Mouse (Mus musculus) limb, embryonic 14.5 days (tissue): ENCODE results near the gene Shld1. TPM values are rescaled to one million over a fixed set of nuclear protein-coding genes. Genes with fewer than 3 reads are reported as not detected.

Source experiments
- ATAC-seq: fragments of 200-750 bp; cut with Nextera tagmentation; 2 replicates; pipeline ENCODE4 v1.8.0; 2017; ENCODE audit warnings: low read depth, moderate number of reproducible peaks, moderate TSS enrichment; ENCODE audit not compliant: low FRiP score
- DNase-seq: peaks from one replicate; pipeline ENCODE4 v3.0.0-alpha.2; 2015; ENCODE audit warnings: low spot score
- H3K27ac ChIP-seq: fragments of 300-500 bp; sonication (generic); replicated peaks from 2 replicates; pipeline ENCODE4 v1.5.1; 2014; ENCODE audit warnings: low read depth, mild to moderate bottlenecking, low read length, moderate library complexity, mixed read lengths
- H3K27me3 ChIP-seq: fragments of 300-500 bp; sonication (generic); 2 replicates; pipeline ENCODE4 v1.6.1; 2014; ENCODE audit warnings: low read length, mixed read lengths; ENCODE audit not compliant: control insufficient read depth, insufficient read depth
- H3K36me3 ChIP-seq: fragments of 300-500 bp; sonication (generic); 2 replicates; pipeline ENCODE4 v1.6.1; 2014; ENCODE audit warnings: mild to moderate bottlenecking, low read length, moderate library complexity, mixed read lengths; ENCODE audit not compliant: control insufficient read depth, insufficient read depth
- H3K4me1 ChIP-seq: fragments of 300-500 bp; sonication (generic); 2 replicates; pipeline ENCODE4 v1.6.1; 2014; ENCODE audit warnings: antibody characterized with exemption, low read length, mixed read lengths; ENCODE audit not compliant: control insufficient read depth, insufficient read depth
- H3K4me2 ChIP-seq: fragments of 300-500 bp; sonication (generic); replicated peaks from 2 replicates; pipeline ENCODE4 v1.6.1; 2014; ENCODE audit warnings: low read depth, mild to moderate bottlenecking, low read length, moderate library complexity; ENCODE audit not compliant: severe bottlenecking
- H3K4me3 ChIP-seq: fragments of 300-500 bp; sonication (generic); replicated peaks from 2 replicates; pipeline ENCODE4 v1.5.1; 2014; ENCODE audit warnings: low read length
- H3K9ac ChIP-seq: fragments of 300-500 bp; sonication (generic); 2 replicates; pipeline ENCODE4 v1.6.1; 2014; ENCODE audit warnings: mild to moderate bottlenecking, low read depth, low read length, moderate library complexity; ENCODE audit not compliant: severe bottlenecking
- H3K9me3 ChIP-seq: fragments of 300-500 bp; sonication (generic); 2 replicates; pipeline ENCODE4 v1.6.1; 2016; ENCODE audit warnings: low read length; ENCODE audit not compliant: control insufficient read depth
- POLR2A ChIP-seq: fragments of 200-500 bp; IDR thresholded peaks from 2 replicates; pipeline ENCODE4 v1.8.0; 2012; ENCODE audit warnings: inconsistent platforms, mild to moderate bottlenecking, moderate library complexity, borderline replicate concordance; ENCODE audit not compliant: insufficient read depth, insufficient read length; ENCODE audit errors: extremely low read depth
- WGBS: fragments of 180-500 bp; shearing (Covaris S2); extraction: QIAGEN DNeasy Blood & Tissue Kit; methylation state at CpG from one replicate; pipeline ENCODE4 v1.1.7; 2014; 5-methylcytosine and 5-hydroxymethylcytosine counted together
- polyA plus RNA-seq, 2 experiments: library from polyadenylated mRNA; depleted of rRNA in 1 of 2; stranded (reverse) in 1 of 2; unstranded in 1 of 2; fragments of >200 nt; fragmentation: Nextera tagmentation in 1 of 2; extraction: Ambion mirVana in 1 of 2; gene quantifications; 2 replicates each; pipeline versions ENCODE4 v1.2.1 to v1.2.3; 2012 to 2014

Gene Shld1
- polyA plus RNA-seq, 2 experiments, result 16.3 to 20.5 TPM

GRCm38 (mm10) chr2:132657186-132657585 lies 29.5 kb upstream of the Shld1 start:
- Histone ChIP-seq H3K36me3 (no peaks in the 10 kb centered on the region), H3K9ac (no peak overlapping the region), H3K27me3 (no peaks in the 10 kb centered on the region), H3K9me3 (no peaks in the 10 kb centered on the region), H3K4me1 (peaks cover 8% of the 10 kb centered on the region), H3K27ac (no peak overlapping the region), H3K4me2 (no peak overlapping the region), H3K4me3 (no peak overlapping the region)
- TF ChIP-seq POLR2A, result no peak
- 58% methylated on average over 2 of the region's 2 CpGs for WGBS
- DNase-seq (no peak), ATAC-seq (no peak)

GRCm38 (mm10) chr2:132658412-132659120 lies 28.2 kb upstream of the Shld1 start:
- WGBS, result 85% methylated on average over 9 of the region's 9 CpGs
- H3K36me3 ChIP-seq, result no peaks in the 10 kb centered on the region
- ATAC-seq (no peak), DNase-seq (no peak)
- H3K4me2 ChIP-seq, result no peak overlapping the region
- H3K9ac ChIP-seq, result no peak overlapping the region
- TF ChIP-seq POLR2A, result no peak
- no peaks in the 10 kb centered on the region for H3K9me3 ChIP-seq
- H3K4me1 ChIP-seq, result no peaks in the 10 kb centered on the region
- H3K27ac ChIP-seq, result no peak overlapping the region
- H3K27me3 ChIP-seq, result no peaks in the 10 kb centered on the region
- no peak overlapping the region for H3K4me3 ChIP-seq

- Histone ChIP-seq H3K4me2 (no peak overlapping the region), H3K9me3 (no peaks in the 10 kb centered on the region), H3K4me3 (no peak overlapping the region), H3K27ac (no peak overlapping the region), H3K9ac (no peak overlapping the region), H3K4me1 (no peaks in the 10 kb centered on the region), H3K36me3 (no peaks in the 10 kb centered on the region), H3K27me3 (no peaks in the 10 kb centered on the region)
- no peak for ATAC-seq
- DNase-seq, result no peak
- TF ChIP-seq POLR2A, result no peak
- 83% methylated on average over 6 of the region's 6 CpGs for WGBS
Observed at GRCm38 (mm10) chr2:132669091-132669490, 17.6 kb upstream of the Shld1 start.

- H3K9ac ChIP-seq, result no peak overlapping the region
- no peak for ATAC-seq
- H3K27ac ChIP-seq, result no peak overlapping the region
- no peak for DNase-seq
- no peaks in the 10 kb centered on the region for H3K9me3 ChIP-seq
- no peak overlapping the region for H3K4me2 ChIP-seq
- no peaks in the 10 kb centered on the region for H3K4me1 ChIP-seq
- H3K36me3 ChIP-seq, result no peaks in the 10 kb centered on the region
- no peak overlapping the region for H3K4me3 ChIP-seq
- TF ChIP-seq POLR2A, result no peak
- H3K27me3 ChIP-seq, result no peaks in the 10 kb centered on the region
- 81% methylated on average over 4 of the region's 4 CpGs for WGBS
Observed at GRCm38 (mm10) chr2:132670290-132670689, 16.4 kb upstream of the Shld1 start.

- WGBS, result 88% methylated on average over 3 of the region's 3 CpGs
Observed at GRCm38 (mm10) chr2:132672121-132672520, 14.6 kb upstream of the Shld1 start.

More at GRCm38 (mm10) chr2:132672121-132672520, 14.6 kb upstream of the Shld1 start:
- no peak for ATAC-seq
- no peak for TF ChIP-seq POLR2A
- Histone ChIP-seq H3K9ac (no peak overlapping the region), H3K27me3 (no peaks in the 10 kb centered on the region), H3K9me3 (no peaks in the 10 kb centered on the region), H3K36me3 (no peaks in the 10 kb centered on the region), H3K4me3 (no peak overlapping the region), H3K4me1 (no peaks in the 10 kb centered on the region), H3K4me2 (no peak overlapping the region), H3K27ac (no peak overlapping the region)
- DNase-seq, result no peak
